Mouse (Mus musculus) frontal cortex, adult (tissue): ENCODE results near the gene 4930430F08Rik.
"Not testable (repeated sequence)": the region's sequence is repeated elsewhere in the genome, so short reads cannot be mapped to it uniquely, and the experiment has no call there.

ENCODE experiments used
- ATAC-seq: cut with Nextera tagmentation; 2 replicates; pipeline ENCODE4 v1.9.2; 2017; ENCODE audit warnings: mild to moderate bottlenecking, moderate library complexity, mixed read lengths; ENCODE audit not compliant: low TSS enrichment

Gene 4930430F08Rik

DNA sequence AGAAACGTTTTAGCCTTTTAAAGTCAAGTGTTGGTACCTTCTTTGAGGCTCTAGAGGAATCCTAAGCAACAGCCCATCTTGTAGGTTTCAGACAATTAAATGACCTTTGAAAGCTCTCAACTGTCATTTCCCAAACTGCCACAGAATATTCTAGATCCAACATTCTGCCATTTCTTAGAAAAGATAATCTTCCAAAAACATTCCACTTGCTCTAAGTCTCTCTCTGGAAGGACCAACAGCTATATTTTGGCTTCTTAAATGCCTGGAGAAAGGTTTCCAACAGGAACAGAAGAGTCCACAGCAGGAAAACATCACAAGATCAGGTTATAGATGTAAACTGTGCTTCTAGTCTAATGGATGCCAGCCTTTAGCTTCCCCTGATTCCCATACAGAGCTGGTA, at the start of gene 4930430F08Rik, which contains the start of gene 1700017N19Rik:
4930430F08Rik (minus strand) TSS at position 101 of the 400 bp plus-strand sequence.
1700017N19Rik (plus strand) TSS at position 162 of the 400 bp plus-strand sequence.
- no peak for ATAC-seq

GRCm38 (mm10) chr10:100629762-100630438, 39.7 kb upstream of the 4930430F08Rik start:
- peak; percentile 99 for ATAC-seq

GRCm38 (mm10) chr10:100622494-100622893, 32.3 kb upstream of the 4930430F08Rik start:
- ATAC-seq, result no peak

- no peak for ATAC-seq
Measured at GRCm38 (mm10) chr10:100620040-100620439, 29.8 kb upstream of the 4930430F08Rik start.

- no peak for ATAC-seq
Measured at GRCm38 (mm10) chr10:100619474-100619873, 29.3 kb upstream of the 4930430F08Rik start.

DNA sequence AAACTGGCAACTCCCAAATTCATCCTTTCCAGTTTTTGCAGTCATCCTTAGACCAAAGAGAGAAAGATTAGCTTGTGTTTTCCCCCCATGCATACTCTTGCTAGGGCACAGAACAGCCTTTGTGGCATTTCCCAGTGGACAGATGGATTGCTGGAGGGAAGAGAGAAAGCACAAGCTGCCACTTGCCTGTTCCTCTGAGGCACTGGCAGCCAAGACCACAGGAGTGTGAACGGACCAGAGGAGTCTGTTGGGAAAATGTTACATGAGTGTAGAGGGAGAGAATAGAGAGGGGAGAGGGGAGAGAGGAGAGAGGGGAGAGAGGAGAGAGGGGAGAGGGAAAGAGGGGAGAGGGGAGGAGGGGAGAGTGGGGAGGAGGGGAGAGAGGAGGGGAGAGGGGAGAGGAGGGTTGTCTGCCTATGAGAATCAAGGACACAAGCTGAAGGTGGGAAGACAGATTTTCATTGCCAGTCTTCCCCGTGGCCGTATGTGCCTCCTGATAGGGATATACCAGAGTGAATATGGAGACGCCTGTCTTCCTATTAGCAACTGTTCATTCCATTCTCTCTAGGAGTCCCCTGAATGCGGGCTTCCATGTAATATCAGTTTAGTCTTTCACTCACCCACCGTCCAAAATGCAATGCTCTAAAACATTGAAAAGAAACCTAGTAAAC, 27.1 kb upstream of the 4930430F08Rik start:
- ATAC-seq, result no peak; the same call in 1 of the 2 replicates

- peak; percentile 78 for ATAC-seq
Measured at GRCm38 (mm10) chr10:100604254-100604653, 14.0 kb upstream of the 4930430F08Rik start.

- ATAC-seq, result no peak
Measured at GRCm38 (mm10) chr10:100603511-100603910, 13.3 kb upstream of the 4930430F08Rik start.

GRCm38 (mm10) chr10:100598339-100598738, 8.1 kb upstream of the 4930430F08Rik start:
- no peak for ATAC-seq

DNA sequence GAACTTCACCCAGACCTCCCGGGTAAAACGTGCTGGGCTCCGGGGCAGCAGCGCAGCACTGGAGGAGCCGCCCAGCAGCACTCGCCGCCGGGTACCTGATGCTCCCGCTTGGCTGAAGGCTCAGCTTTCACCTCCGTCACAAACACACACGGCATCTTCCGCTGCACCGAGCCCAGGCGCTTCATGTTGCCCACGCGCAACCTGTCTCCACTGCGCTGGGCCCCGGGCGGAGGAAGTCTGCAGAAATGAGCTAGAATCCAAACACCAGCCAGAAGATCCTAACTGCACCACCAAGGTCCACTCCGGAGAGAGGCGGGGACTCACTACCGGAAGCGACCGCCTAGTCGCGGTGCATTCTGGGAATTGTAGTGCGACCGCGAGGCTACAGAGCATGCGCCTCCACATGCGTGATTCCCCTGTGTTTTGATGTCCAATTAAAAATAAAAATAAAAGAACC, 1.3 kb downstream of the 4930430F08Rik start:
- ATAC-seq, result peak; percentile 99

DNA sequence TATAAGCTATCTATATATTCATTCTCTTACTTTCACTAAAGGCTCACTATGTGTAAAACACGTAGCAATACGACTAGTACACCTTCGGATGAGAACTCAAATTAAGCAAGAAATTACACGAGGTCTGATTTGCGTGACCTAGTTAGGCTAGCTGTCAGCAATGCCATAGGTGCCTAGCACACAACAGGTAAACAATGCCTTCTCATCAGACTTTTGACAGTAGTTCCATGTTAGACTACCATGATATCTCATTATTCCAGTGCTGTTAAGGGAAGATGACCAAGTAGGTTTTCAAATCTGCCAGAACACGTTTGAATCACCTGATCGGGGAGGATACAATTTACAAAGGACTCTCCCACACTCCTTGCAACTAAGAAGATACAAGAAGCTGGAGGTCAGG, 1.7 kb downstream of the 4930430F08Rik start:
- ATAC-seq, result peak; percentile 3; the same call in 1 of the 2 replicates

DNA sequence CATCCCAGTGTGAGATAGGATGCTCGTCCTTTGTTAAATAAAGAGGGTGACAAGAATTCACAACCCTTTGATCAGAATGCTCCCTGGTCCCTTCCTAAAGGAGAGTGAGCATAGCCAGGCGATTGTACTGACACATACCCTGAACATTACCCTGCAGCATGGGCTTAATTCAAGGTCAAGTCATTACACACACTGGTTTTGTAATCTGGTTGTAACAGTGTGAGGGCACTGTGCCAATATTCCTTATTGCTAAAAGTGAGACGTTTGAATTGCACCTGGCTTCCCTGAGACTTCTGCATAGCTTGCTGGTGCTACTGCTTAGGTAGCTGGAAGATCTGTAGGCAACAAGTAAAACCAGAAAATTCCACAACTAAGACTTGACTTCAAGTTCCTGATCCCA, 6.0 kb downstream of the 4930430F08Rik start:
- no peak for ATAC-seq

DNA sequence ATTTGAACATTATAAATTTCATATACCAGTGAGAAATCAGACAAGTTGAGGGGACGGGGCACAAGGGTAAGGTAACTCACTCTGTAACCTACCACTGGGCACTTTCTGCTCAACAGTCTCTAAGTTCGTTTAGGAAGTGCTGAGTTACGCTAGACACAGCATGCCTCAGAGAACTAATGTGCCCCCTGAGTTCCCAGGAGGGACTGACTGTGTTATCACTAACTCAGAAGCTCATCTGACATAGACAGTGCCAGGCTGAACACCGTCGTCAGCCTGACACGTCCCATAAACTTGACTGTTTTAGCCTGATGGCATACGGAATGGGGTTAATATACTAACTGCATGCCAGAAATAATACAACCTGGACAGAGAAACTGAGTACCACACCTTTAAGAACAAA, 14.9 kb downstream of the 4930430F08Rik start:
- no peak for ATAC-seq

GRCm38 (mm10) chr10:100574505-100575149, 15.6 kb downstream of the 4930430F08Rik start:
- ATAC-seq, result no peak

DNA sequence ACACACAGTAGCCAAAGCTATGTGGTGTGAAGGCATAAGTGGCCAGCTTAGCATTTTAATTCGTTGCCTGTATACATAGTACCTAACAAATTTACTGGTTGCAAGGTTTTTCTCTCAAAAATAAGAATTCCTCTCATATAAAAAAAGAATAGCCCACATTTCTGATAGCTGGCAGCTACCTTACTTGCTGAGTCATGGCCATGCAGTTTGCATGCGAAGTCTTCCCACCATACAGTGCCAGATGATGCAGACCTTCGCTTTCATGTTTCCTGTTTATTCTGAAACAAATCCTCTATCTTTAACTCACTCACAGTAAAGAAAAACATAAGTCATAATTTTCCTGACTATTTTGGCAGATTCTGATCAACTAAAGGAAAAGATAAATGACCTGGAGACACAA, 18.5 kb downstream of the 4930430F08Rik start:
- peak; percentile 79 for ATAC-seq

GRCm38 (mm10) chr10:100564112-100564511, 26.1 kb downstream of the 4930430F08Rik start:
- ATAC-seq, result peak; percentile 100

GRCm38 (mm10) chr10:100560194-100560883, 29.9 kb downstream of the 4930430F08Rik start:
- not testable (repeated sequence) for ATAC-seq

DNA sequence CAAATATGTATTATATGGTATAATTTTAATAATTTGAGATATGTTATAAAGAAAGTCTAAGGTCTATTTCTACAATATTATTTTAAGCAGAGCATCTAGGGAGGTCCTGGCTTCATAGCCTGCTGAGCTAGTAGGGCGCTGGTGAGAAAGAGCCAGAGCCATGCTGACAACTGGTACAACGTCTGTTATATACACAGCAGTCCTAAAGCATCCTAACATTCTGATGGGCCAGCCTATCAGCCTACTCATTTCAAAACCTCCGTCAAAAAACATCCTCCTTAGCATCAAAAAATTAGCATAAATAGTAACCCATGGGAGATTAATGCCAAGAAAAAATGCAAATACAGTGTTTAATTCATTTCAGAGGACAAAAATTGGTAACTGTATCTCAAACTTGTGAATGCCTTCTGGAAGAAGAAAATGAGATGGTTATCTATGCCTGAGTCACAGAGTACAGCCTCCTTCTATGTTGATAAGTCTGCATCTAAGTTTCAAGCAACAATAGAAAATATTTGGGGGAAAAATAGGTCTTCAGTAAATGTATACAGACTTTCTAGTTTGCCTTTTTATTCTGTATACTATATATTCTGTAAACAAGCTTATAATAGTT, 33.6 kb downstream of the 4930430F08Rik start:
- peak; percentile 69 for ATAC-seq

DNA sequence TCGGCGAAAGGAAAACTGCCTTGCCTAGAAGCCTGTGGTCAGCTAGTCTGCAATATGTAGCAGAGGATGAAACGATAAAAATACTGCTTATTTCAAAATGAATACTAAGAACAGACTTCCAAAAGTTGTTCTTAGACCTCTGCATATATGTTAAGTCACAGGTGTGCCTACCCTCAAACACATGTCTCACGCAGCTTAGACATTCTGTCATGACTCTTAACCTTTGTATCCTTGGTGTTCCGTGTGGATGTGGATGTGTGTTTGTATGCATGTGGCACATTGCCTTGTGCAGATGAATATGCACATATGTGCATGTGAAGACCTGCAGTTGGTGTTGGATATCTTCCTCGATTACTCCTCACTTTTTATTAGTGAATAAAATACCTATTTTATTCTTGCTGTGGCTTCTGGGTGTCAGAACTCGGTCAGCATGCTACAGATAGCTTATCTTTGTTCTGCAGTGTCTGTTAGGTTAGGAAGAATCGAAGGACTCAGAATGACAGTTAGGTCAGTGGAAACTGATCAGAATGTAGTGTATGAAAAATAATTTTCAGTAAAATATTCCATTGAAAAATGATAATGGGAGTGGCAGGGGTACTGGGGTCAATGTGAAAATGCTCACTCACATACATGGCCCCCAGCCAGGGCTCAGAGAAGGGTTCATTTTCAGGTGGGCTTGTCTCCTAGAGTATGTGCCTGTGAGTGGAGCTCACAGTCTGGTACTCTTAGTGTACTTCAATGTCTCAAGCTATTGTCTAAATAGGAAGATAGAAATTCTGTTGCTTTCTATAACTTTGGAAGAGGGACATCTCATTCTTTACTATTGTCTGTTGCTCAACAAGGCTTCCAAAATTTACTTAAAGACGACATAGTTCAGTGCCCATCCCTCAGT, 65.5 kb downstream of the 4930430F08Rik start:
- no peak for ATAC-seq

DNA sequence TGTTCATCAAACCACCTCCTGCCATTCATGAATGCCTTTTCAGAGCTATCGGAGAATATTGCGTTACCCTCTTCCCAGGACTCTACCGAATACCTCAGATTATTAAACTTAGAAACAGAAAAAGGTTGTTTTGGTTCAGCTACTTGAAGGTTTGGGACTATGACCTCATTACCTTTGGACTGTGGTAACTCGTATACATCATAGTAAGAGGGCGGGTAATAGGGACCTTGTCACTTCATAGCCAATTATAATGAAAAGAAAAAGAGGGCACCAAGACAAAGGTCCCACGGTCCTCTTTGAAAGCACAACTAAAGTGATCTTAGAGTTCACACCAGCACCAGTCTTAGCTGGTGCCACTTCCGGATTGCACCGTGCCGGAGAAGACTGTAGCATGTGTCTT, 67.9 kb downstream of the 4930430F08Rik start:
- no peak for ATAC-seq
